Mouse (Mus musculus): ENCODE results near the gene Ugt1a2. TPM values are rescaled to one million over a fixed set of nuclear protein-coding genes. Genes with fewer than 3 reads are reported as not detected.
"Not testable (repeated sequence)": the region's sequence is repeated elsewhere in the genome, so short reads cannot be mapped to it uniquely, and the experiment has no call there.

Ugt1a2 gene
- polyA plus RNA-seq, 1 experiment from 2014 or later, result 0.10 TPM

- Histone ChIP-seq H3K4me3 (replicated peaks) (no peak overlapping the region), H3K4me2 (no peak overlapping the region), H3K9ac (no peak overlapping the region), H3K27me3 (no peaks in the 10 kb centered on the region), H3K4me1 (replicated peaks) (no peaks in the 10 kb centered on the region), H3K9me3 (replicated peaks) (peaks cover 33% of the 10 kb centered on the region), H3K27ac (replicated peaks) (no peak overlapping the region), H3K36me3 (replicated peaks) (no peaks in the 10 kb centered on the region)
- 59% methylated on average over 9 of the region's 9 CpGs for WGBS (ENCODE audit: insufficient replicate concordance)
- ATAC-seq (ENCODE audit: insufficient read depth), result no peak
Measured at GRCm38 (mm10) chr1:88218051-88218450, 17.6 kb downstream of the Ugt1a2 start.

GRCm38 (mm10) chr1:88218591-88218990, 18.2 kb downstream of the Ugt1a2 start:
- ATAC-seq (ENCODE audit: insufficient read depth), result no peak
- Histone ChIP-seq H3K36me3 (replicated peaks) (no peaks in the 10 kb centered on the region), H3K9ac (no peak overlapping the region), H3K4me1 (replicated peaks) (no peaks in the 10 kb centered on the region), H3K4me2 (no peak overlapping the region), H3K9me3 (replicated peaks) (peaks cover 29% of the 10 kb centered on the region), H3K4me3 (replicated peaks) (no peak overlapping the region), H3K27ac (replicated peaks) (no peak overlapping the region), H3K27me3 (no peaks in the 10 kb centered on the region)
- WGBS (ENCODE audit: insufficient replicate concordance), result 40% methylated on average over 4 of the region's 4 CpGs

GRCm38 (mm10) chr1:88219054-88219453, 18.7 kb downstream of the Ugt1a2 start:
- no peak overlapping the region for H3K4me2 ChIP-seq
- H3K27ac ChIP-seq (replicated peaks), result no peak overlapping the region
- no peak overlapping the region for H3K9ac ChIP-seq
- H3K27me3 ChIP-seq, result no peaks in the 10 kb centered on the region
- H3K4me3 ChIP-seq (replicated peaks), result no peak overlapping the region
- H3K36me3 ChIP-seq (replicated peaks), result no peaks in the 10 kb centered on the region
- H3K9me3 ChIP-seq (replicated peaks), result peaks cover 25% of the 10 kb centered on the region
- no peak for ATAC-seq (ENCODE audit: insufficient read depth)
- WGBS (ENCODE audit: insufficient replicate concordance), result 13% methylated on average over 1 of the region's 1 CpGs
- no peaks in the 10 kb centered on the region for H3K4me1 ChIP-seq (replicated peaks)

- H3K9me3 ChIP-seq (replicated peaks), result peaks cover 16% of the 10 kb centered on the region
- no peak overlapping the region for H3K4me2 ChIP-seq
- no peak for ATAC-seq (ENCODE audit: insufficient read depth)
- H3K36me3 ChIP-seq (replicated peaks), result no peaks in the 10 kb centered on the region
- H3K4me1 ChIP-seq (replicated peaks), result no peaks in the 10 kb centered on the region
- H3K27ac ChIP-seq (replicated peaks), result no peak overlapping the region
- no peaks in the 10 kb centered on the region for H3K27me3 ChIP-seq
- H3K9ac ChIP-seq, result no peak overlapping the region
- H3K4me3 ChIP-seq (replicated peaks), result no peak overlapping the region
Measured at GRCm38 (mm10) chr1:88220336-88220735, 19.9 kb downstream of the Ugt1a2 start.

GRCm38 (mm10) chr1:88222216-88222615, 21.8 kb downstream of the Ugt1a2 start:
- no peak overlapping the region for H3K4me3 ChIP-seq (replicated peaks)
- H3K4me1 ChIP-seq (replicated peaks), result no peaks in the 10 kb centered on the region
- no peak for ATAC-seq (ENCODE audit: insufficient read depth)
- H3K9me3 ChIP-seq (replicated peaks), result peaks cover 20% of the 10 kb centered on the region
- WGBS (ENCODE audit: insufficient replicate concordance), result 30% methylated on average over 2 of the region's 2 CpGs
- H3K36me3 ChIP-seq (replicated peaks), result no peaks in the 10 kb centered on the region
- no peaks in the 10 kb centered on the region for H3K27me3 ChIP-seq
- no peak overlapping the region for H3K9ac ChIP-seq
- no peak overlapping the region for H3K4me2 ChIP-seq
- no peak overlapping the region for H3K27ac ChIP-seq (replicated peaks)

- H3K27me3 ChIP-seq; H3K27ac ChIP-seq (replicated peaks); H3K36me3 ChIP-seq (replicated peaks); ATAC-seq (ENCODE audit: insufficient read depth); H3K4me2 ChIP-seq; H3K9ac ChIP-seq; H3K4me3 ChIP-seq (replicated peaks); H3K4me1 ChIP-seq (replicated peaks): not testable (repeated sequence)
- H3K9me3 ChIP-seq (replicated peaks), result peaks cover 20% of the 10 kb centered on the region; the same call in 1 of the 2 replicates
Measured at GRCm38 (mm10) chr1:88223011-88223515, 22.7 kb downstream of the Ugt1a2 start.

- no peak overlapping the region for H3K27ac ChIP-seq (replicated peaks)
- no peak for ATAC-seq (ENCODE audit: insufficient read depth)
- no peak overlapping the region for H3K4me2 ChIP-seq
- H3K27me3 ChIP-seq, result no peaks in the 10 kb centered on the region
- H3K4me3 ChIP-seq (replicated peaks), result no peak overlapping the region
- no peak overlapping the region for H3K9ac ChIP-seq
- H3K4me1 ChIP-seq (replicated peaks), result no peaks in the 10 kb centered on the region
- H3K9me3 ChIP-seq (replicated peaks), result peaks cover 20% of the 10 kb centered on the region; the same call in 1 of the 2 replicates
- 30% methylated on average over 1 of the region's 1 CpGs for WGBS (ENCODE audit: insufficient replicate concordance)
- no peaks in the 10 kb centered on the region for H3K36me3 ChIP-seq (replicated peaks)
Measured at GRCm38 (mm10) chr1:88223591-88223990, 23.2 kb downstream of the Ugt1a2 start.

- no peak for ATAC-seq (ENCODE audit: insufficient read depth)
- no peak overlapping the region for H3K4me3 ChIP-seq (replicated peaks)
- WGBS (ENCODE audit: insufficient replicate concordance), result 42% methylated on average over 2 of the region's 2 CpGs
- H3K4me1 ChIP-seq (replicated peaks), result no peaks in the 10 kb centered on the region
- peaks cover 20% of the 10 kb centered on the region; the same call in 1 of the 2 replicates for H3K9me3 ChIP-seq (replicated peaks)
- no peak overlapping the region for H3K4me2 ChIP-seq
- no peak overlapping the region for H3K27ac ChIP-seq (replicated peaks)
- no peaks in the 10 kb centered on the region for H3K27me3 ChIP-seq
- H3K9ac ChIP-seq, result no peak overlapping the region
- H3K36me3 ChIP-seq (replicated peaks), result no peaks in the 10 kb centered on the region
Measured at GRCm38 (mm10) chr1:88224029-88224776, 23.8 kb downstream of the Ugt1a2 start.

- not testable (repeated sequence) for H3K4me1 ChIP-seq (replicated peaks); H3K9ac ChIP-seq; H3K4me3 ChIP-seq (replicated peaks); H3K36me3 ChIP-seq (replicated peaks); H3K27me3 ChIP-seq; H3K27ac ChIP-seq (replicated peaks); ATAC-seq (ENCODE audit: insufficient read depth); H3K4me2 ChIP-seq
- peaks cover 30% of the 10 kb centered on the region; the same call in 1 of the 2 replicates for H3K9me3 ChIP-seq (replicated peaks)
- 26% methylated on average over 2 of the region's 2 CpGs for WGBS (ENCODE audit: insufficient replicate concordance)
Measured at GRCm38 (mm10) chr1:88225301-88225700, 24.9 kb downstream of the Ugt1a2 start.

GRCm38 (mm10) chr1:88225741-88226140, 25.3 kb downstream of the Ugt1a2 start:
- no peak for ATAC-seq (ENCODE audit: insufficient read depth)
- H3K4me3 ChIP-seq (replicated peaks), result no peak overlapping the region
- H3K4me2 ChIP-seq, result no peak overlapping the region
- no peaks in the 10 kb centered on the region for H3K27me3 ChIP-seq
- H3K36me3 ChIP-seq (replicated peaks), result no peaks in the 10 kb centered on the region
- no peaks in the 10 kb centered on the region for H3K4me1 ChIP-seq (replicated peaks)
- H3K9me3 ChIP-seq (replicated peaks), result peaks cover 31% of the 10 kb centered on the region; the same call in 1 of the 2 replicates
- H3K9ac ChIP-seq, result no peak overlapping the region
- H3K27ac ChIP-seq (replicated peaks), result no peak overlapping the region

- ATAC-seq (ENCODE audit: insufficient read depth), result 0 out of 2 replicates have a peak, but pooled peaks have one; percentile 8
- peaks cover 37% of the 10 kb centered on the region; the same call in 1 of the 2 replicates for H3K9me3 ChIP-seq (replicated peaks)
- no peaks in the 10 kb centered on the region for H3K4me1 ChIP-seq (replicated peaks)
- no peaks in the 10 kb centered on the region for H3K36me3 ChIP-seq (replicated peaks)
- WGBS (ENCODE audit: insufficient replicate concordance), result 32% methylated on average over 5 of the region's 5 CpGs
- no peak within 1 kb of the TSS for H3K4me3 ChIP-seq (replicated peaks)
- no peak within 1 kb of the TSS for H3K9ac ChIP-seq
- H3K27ac ChIP-seq (replicated peaks), result no peak within 1 kb of the TSS
- H3K4me2 ChIP-seq, result no peak within 1 kb of the TSS
- no peaks in the 10 kb centered on the region for H3K27me3 ChIP-seq
Measured at GRCm38 (mm10) chr1:88226670-88227379, 26.4 kb downstream of the Ugt1a2 start, which contains the start of gene Mroh2a. Gene Mroh2a, plus strand, starts transcription at chr1:88226986.

Data from liver, embryonic 15.5 days (tissue).